Mouse (Mus musculus): ENCODE data around the gene Lrp2.

Gene Lrp2

DNA sequence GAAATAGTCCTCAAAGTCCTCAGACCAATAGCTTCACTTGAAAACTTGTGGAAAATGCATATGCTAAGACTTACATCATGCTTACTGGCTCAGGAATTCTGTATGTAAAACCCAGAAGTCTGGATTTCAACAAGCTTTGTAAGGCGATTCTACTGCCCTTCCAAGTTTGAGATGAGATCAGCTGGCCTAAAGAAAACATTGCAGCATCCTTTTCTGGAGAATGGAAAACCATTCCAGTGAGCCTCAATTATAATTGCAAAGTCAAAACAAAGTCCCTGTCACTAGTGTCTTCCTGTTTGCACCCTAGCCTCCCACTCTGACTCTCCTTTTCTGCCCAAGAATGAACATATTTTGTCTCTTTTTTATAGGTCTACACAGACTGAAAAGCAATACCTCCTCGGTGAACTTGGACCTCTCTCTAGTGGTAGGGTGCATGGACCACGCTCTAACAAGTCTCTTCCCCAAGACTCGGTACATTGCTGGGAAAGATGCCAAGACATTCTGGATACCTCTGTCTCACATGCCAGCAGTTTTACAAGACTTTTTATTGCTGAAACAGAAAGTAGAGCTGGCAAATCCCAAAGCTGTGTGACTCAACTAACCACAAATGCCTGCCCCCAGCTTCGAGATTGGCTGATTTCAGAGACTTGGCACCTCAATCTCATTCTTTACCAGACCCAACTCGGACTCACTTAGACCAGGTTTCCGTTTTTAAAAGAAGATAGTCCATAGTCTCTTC, 184.8 kb downstream of the Lrp2 start:
- no peak for DNase-seq (ENCODE audit: low spot score)

DNA sequence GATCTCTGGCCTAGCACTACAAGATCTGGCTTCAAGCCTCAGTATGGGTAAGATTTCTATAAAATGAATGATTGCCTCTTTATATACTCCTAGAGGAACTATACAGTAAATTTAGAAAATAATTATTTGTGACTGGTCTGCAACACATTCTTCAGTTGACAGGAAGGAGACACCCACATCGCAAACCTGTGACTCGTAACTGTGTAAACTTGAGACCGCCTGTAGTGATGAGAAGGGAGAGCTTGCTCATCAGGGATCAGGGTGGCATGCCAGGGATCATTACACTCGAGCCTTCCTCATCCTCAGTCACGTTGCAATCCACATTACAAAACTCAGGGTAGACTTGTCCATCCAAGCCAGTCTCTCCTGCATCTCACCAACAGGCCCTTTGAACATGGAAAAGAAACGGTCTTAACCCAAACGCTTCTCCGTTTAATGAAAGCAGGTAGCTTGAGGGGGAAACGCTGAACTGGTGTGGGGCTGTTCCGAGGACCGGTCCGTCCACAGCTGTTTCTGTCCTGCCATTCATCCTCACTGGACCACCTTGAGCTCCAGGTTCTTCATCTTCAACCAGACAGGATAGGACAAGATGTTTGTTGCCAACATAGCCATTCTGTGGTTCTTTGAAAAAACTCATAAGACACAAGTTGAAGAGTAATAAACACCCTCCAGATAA, 189.0 kb downstream of the Lrp2 start:
- DNase-seq (ENCODE audit: low spot score): no peak

DNA sequence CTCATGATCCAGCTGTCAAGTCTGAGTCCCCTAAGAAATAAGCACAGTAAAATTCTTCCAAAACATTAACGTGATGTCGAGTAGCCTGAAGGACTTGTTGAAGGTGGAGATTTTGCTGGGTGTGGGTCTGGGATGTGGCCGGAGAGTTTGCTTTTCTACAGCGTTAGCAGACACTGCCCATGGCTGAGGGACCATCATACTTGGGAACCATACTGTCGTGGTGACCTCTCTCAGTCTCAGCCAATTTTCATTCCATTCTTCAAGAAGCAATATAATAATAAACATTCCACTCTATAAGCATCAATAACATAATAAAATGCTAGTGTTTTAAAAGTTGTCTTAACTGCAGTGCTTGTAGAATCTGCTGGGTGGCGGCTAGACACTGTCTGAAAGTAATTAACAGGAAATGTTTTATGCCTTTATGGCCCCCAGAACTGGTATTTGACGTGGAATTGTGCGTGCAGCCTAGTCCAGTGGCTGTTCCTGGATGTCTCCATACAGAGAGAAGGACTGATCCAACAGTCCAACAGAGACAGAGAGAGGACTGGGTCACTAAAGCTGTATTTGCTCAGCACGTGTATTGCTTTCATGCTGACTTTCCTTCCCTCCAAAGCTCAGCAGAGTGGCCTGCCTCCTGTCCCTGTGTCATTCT, 190.1 kb downstream of the Lrp2 start:
- no peak for DNase-seq (ENCODE audit: low spot score)

DNA sequence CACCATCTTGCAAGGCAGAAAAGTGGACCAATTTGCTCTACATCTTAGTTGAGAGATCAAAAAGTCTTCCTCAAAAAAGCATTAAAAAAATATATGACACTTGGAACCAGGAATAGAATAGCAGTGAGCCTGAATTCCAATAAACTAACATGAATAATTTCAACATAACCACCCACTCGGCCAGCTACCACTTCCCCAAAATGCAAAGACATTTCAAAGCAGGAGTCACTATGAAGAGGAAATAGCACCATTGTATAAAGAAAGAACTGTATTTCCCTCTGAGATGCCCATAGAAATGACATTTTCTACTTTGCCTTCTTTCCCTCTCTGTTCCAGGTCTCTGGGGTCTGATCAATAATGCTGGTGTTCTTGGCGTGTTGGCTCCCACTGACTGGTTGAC, 191.9 kb downstream of the Lrp2 start:
- DNase-seq (ENCODE audit: low spot score): no peak

DNA sequence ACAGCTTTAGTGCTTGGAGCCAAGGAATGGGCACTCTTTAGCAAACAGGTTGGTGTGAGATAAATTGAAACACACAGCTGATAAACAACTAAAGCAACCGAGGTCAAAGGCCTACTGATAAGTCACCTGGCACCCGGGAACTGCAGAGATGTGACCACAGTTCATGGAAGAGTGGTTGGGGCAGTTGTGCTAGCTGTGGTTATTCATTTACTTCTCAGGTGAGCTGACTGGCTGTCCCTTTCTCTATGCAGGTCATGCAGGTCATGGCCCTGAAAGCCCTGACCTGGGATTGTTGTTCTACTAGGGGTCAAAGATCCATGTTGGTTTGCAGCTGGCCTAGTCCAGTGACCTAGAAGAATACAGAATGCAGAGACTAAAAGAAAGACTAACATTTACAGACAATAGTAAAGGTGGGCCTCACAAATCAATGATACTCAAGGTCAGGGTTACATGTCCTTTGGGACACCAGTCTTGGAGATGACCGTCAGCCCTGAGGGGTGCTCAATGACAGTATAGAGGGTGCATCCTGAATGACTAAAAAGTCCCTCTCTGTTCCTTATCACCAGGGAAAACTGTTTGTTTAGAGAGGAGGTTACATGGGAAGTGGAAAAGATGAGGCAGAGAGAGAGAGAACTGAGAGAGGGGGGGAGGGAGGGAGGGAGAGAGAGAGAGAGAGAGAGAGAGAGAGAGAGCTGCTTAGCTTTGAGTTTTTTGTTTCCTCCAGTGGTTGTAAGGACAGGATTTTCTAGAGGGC, 199.6 kb downstream of the Lrp2 start:
- DNase-seq (ENCODE audit: low spot score): no peak

DNA sequence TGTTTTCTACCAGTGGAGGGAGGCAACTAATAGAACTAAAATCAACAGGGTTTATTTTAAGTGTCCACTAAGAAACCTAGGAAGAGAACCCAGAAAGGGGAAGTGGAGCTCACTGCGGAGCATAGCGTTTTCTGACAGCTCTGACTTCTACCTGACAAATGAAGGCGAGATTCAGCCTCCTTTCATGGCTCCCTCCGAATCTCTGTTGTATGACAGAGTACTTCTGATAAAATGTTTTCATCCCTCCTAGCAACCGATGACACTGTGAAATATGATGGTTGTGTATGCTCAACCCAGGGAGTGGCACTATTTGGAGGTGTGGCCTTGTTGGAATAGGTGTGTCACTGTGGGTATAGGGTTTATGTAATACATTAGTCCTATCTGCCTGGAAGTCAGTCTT, 203.0 kb downstream of the Lrp2 start:
- DNase-seq (ENCODE audit: low spot score): no peak

DNA sequence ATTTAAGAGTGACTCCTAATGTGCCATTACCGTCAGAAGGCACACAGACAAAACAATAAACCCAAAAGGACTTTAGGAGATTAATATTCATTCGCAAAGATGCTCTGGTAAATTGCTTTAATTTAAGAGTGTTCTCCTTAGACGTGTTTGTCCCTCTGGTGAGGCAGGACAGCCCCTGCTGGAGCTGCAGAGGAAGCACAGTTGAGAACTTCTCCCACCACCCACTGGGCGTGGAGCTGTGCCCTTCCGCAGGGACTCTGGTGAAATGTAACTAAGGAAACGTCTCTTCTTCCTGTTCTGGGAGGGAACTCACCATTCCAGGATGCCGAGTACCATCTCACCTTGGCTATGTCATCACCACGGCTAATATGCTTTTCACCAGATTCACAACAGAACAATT, 204.1 kb downstream of the Lrp2 start:
- no peak for DNase-seq (ENCODE audit: low spot score)

DNA sequence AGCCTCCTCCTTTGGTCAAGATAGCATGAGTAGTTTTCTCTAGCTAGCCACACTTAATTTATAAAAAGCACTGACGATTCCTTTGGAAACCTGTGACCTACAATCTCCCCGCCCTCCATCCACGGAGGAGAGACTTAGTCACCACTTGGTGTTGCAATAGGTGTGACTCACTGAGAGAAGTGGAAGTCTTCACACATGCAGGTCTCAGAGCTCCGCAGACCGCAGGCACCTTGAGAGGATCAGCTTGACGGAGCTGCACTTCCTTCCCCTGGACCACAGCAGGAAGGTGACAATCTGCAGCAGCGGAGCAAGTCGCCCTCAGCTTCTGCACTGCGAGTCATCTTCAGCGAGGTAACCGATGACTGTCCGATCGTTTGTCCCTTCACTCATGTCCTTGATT, 205.6 kb downstream of the Lrp2 start, which contains the start of gene Dhrs9:
Dhrs9 (plus strand) TSS at position 165 of the 400 bp plus-strand sequence.
- DNase-seq (ENCODE audit: low spot score): no peak

DNA sequence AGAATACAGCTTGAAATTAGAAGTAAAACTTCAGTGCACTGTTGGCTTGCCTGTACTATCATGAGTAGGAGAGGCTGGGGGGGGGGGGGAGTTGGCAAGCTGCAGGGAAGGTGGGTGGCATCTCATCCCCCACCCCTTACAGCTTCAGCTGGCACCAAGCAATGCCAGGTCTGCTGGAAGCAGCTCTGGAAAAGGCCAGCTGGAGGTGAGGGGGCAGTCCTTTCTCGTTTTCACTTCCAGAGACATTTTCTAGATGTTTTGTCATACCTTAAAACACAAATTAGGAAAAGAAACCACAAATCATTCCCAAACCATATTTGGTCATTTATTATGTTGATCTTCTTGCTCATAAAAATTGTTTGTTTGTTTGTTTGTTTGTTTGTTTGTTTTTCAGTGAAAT, 206.1 kb downstream of the Lrp2 start:
- DNase-seq (ENCODE audit: low spot score): no peak

DNA sequence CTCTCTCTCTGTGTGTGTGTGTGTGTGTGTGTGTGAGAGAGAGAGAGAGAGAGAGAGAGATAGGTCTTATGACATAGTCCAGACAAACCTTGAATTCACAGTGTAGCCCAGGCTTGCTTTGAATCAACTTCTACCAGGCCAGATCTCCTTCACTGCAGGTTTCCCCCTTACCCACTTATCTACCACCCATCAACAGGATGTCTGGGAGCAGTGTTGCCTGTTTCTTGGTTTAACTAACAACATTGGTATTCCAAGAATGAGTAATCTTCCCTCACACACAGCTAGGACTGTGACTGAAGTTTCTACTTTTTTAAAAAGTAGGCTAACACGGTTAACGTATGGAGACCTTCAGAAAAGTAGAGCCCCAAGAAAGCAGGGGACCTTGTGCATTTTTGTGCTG, 209.1 kb downstream of the Lrp2 start:
- DNase-seq (ENCODE audit: low spot score): no peak
